In the genomic region with DNA sequence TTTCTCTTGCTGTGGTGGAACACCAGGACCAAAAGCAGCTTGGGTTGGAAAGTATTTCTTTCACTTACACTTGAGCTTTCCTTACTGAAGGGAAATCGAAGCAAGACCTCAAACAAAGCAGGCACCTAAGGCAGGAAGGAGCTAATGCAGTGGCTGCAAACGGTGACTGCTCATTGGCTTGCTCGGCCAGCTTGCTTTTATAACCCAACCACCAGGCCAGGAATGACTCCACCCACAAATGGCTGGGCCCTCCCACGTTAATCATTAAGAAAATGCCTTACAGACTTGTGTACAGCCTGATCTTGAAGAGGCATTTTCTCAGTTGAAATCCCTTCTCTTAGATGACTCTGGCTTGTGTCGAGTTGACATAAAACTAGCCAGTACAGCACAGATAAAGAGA, we compare ENCODE assay signal across 8 mouse cellular contexts. TPM values are rescaled to one million over a fixed set of nuclear protein-coding genes. Genes with fewer than 3 reads are reported as not detected.
A peak's percentile ranks its signal among the peaks of the same experiment; 100 is the strongest.
DNase-seq lines count a peak whose midpoint lies in the region; ATAC-seq and TF ChIP-seq lines count a peak whose summit lies in the region.

No protein-coding gene starts in this region.

- peak overlapping the region; percentile 29 for H3K27ac ChIP-seq in intestine, embryonic 14.5 days (ENCODE audit: low read depth)
- peak overlapping the region; percentile 70 for H3K27ac ChIP-seq in liver, adult 2 months (replicated peaks; ENCODE audit: insufficient read depth, low read depth, low read length)
- peak overlapping the region; percentile 86 for H3K27ac ChIP-seq in stomach, postnatal 0 days (replicated peaks)
- no peak overlapping the region for H3K27ac ChIP-seq in hindbrain, postnatal 0 days

- no peak for ATAC-seq in intestine, embryonic 14.5 days (replicated peaks; ENCODE audit: low FRiP score, low TSS enrichment, low read depth)
- peak; percentile 57 for ATAC-seq in stomach, postnatal 0 days (ENCODE audit: low FRiP score, low TSS enrichment)
- no peak for ATAC-seq in hindbrain, postnatal 0 days

- 0 out of 2 replicates have a peak, but pooled peaks have one; percentile 25 for TF ChIP-seq POLR2A in liver, adult 2 months (IDR thresholded peaks at IDR 0.05; ENCODE audit: extremely low read depth, insufficient read depth, low read length)

- no peak overlapping the region for H3K9ac ChIP-seq in intestine, embryonic 14.5 days (ENCODE audit: low read length)
- no peak overlapping the region for H3K9ac ChIP-seq in liver, adult 2 months (ENCODE audit: low read depth, low read length)
- H3K9ac ChIP-seq in stomach, postnatal 0 days (ENCODE audit: low read length) = no peak overlapping the region
- no peak overlapping the region for H3K9ac ChIP-seq in hindbrain, postnatal 0 days (replicated peaks; ENCODE audit: low read length)

- no peak for TF ChIP-seq CTCF in liver, adult 2 months (IDR thresholded peaks at IDR 0.05; ENCODE audit: low read depth, low read length)
- TF ChIP-seq CTCF in stomach, postnatal 0 days (IDR thresholded peaks at IDR 0.05; ENCODE audit: low read depth) = no peak
- no peak for TF ChIP-seq CTCF in hindbrain, postnatal 0 days (IDR thresholded peaks at IDR 0.05; ENCODE audit: low read depth)

- DNase-seq in spleen, adult 12 weeks (ENCODE audit: low spot score) = peak; percentile 40
- no peak for DNase-seq in spleen, adult 18-20 months
- no peak for DNase-seq in intestine, embryonic 14.5 days (ENCODE audit: low spot score)
- peak; percentile 90 for DNase-seq in liver, adult 2 months (ENCODE audit: extremely low read depth, low read depth, low spot score)
- DNase-seq in stomach, postnatal 0 days (ENCODE audit: low spot score) = peak; percentile 90
- DNase-seq in hindbrain, postnatal 0 days (ENCODE audit: low spot score) = no peak
- DNase-seq in left cerebral cortex, postnatal 10 days (ENCODE audit: extremely low spot score in 1 of 2, low spot score in 2 of 2) = no peak
- DNase-seq in right cerebral cortex, postnatal 14 days = no peak

- H3K27me3 ChIP-seq in intestine, embryonic 14.5 days (replicated peaks; ENCODE audit: control insufficient read depth, insufficient read depth, low read length) = no peaks in the 10 kb centered on the region
- no peaks in the 10 kb centered on the region for H3K27me3 ChIP-seq in liver, adult 2 months (ENCODE audit: control insufficient read depth, insufficient read depth, low read length)
- no peaks in the 10 kb centered on the region for H3K27me3 ChIP-seq in stomach, postnatal 0 days (ENCODE audit: control insufficient read depth, insufficient read depth, low read length)
- H3K27me3 ChIP-seq in hindbrain, postnatal 0 days (ENCODE audit: insufficient read depth, low read length) = no peaks in the 10 kb centered on the region

- no peak overlapping the region for H3K4me3 ChIP-seq in intestine, embryonic 14.5 days (ENCODE audit: low read depth, low read length)
- no peak overlapping the region for H3K4me3 ChIP-seq in liver, adult 2 months (ENCODE audit: insufficient read depth, low read depth, low read length)
- no peak overlapping the region for H3K4me3 ChIP-seq in stomach, postnatal 0 days (ENCODE audit: low read depth, low read length)
- no peak overlapping the region for H3K4me3 ChIP-seq in hindbrain, postnatal 0 days (ENCODE audit: low read length)

- H3K79me2 ChIP-seq in liver, adult 2 months (ENCODE audit: control insufficient read depth, insufficient read depth, low read length) = peaks cover 14% of the 10 kb centered on the region

- WGBS in intestine, embryonic 14.5 days = 49% methylated on average over 5 of the region's 5 CpGs
- 16% methylated on average over 5 of the region's 5 CpGs for WGBS in liver, adult 2 months
- 48% methylated on average over 5 of the region's 5 CpGs for WGBS in stomach, postnatal 0 days
- 67% methylated on average over 5 of the region's 5 CpGs for whole genome bisulfite sequencing in hindbrain, postnatal 0 days

- no peak for TF ChIP-seq EP300 in stomach, postnatal 0 days (optimal IDR thresholded peaks at IDR 0.05)

- H3K4me2 ChIP-seq in intestine, embryonic 14.5 days (ENCODE audit: low read length) = no peak overlapping the region
- H3K4me2 ChIP-seq in stomach, postnatal 0 days (replicated peaks; ENCODE audit: low read depth) = peak overlapping the region; percentile 38
- H3K4me2 ChIP-seq in hindbrain, postnatal 0 days (ENCODE audit: low read depth, low read length) = no peak overlapping the region

- no peaks in the 10 kb centered on the region for H3K36me3 ChIP-seq in intestine, embryonic 14.5 days (ENCODE audit: control insufficient read depth, insufficient read depth, low read length)
- H3K36me3 ChIP-seq in liver, adult 2 months (ENCODE audit: control insufficient read depth, insufficient read depth, low read length) = no peaks in the 10 kb centered on the region
- no peaks in the 10 kb centered on the region; the same call in 1 of the 2 replicates for H3K36me3 ChIP-seq in stomach, postnatal 0 days (ENCODE audit: control insufficient read depth, insufficient read depth, low read length)
- no peaks in the 10 kb centered on the region for H3K36me3 ChIP-seq in hindbrain, postnatal 0 days (ENCODE audit: insufficient read depth, low read length)

- no peaks in the 10 kb centered on the region for H3K9me3 ChIP-seq in intestine, embryonic 14.5 days (ENCODE audit: control insufficient read depth, low read length)
- no peaks in the 10 kb centered on the region for H3K9me3 ChIP-seq in stomach, postnatal 0 days (ENCODE audit: control insufficient read depth, low read length)
- H3K9me3 ChIP-seq in hindbrain, postnatal 0 days (ENCODE audit: low read length) = no peaks in the 10 kb centered on the region

- peaks cover 7% of the 10 kb centered on the region; the same call in 1 of the 2 replicates for H3K4me1 ChIP-seq in intestine, embryonic 14.5 days (replicated peaks; ENCODE audit: control insufficient read depth, insufficient read depth, low read length)
- H3K4me1 ChIP-seq in liver, adult 2 months (ENCODE audit: control insufficient read depth, insufficient read depth, low read length) = peaks cover 8% of the 10 kb centered on the region
- H3K4me1 ChIP-seq in stomach, postnatal 0 days (replicated peaks; ENCODE audit: control insufficient read depth, insufficient read depth) = no peaks in the 10 kb centered on the region; the same call in 1 of the 2 replicates
- H3K4me1 ChIP-seq in hindbrain, postnatal 0 days (ENCODE audit: insufficient read depth, low read length) = peaks cover 5% of the 10 kb centered on the region

- intact Hi-C loops in left cerebral cortex, postnatal 10 days (cut with DNase I) = no loop called here

RNA-seq across cellular contexts. Expression of a gene that starts 3.2 kb away (rescaled TPM):
- polyA plus RNA-seq in intestine, embryonic 14.5 days (2014; fragmentation: Nextera tagmentation; extraction: Ambion mirVana) = 43.0 and 43.8 TPM in 2 replicates
- 45.1 and 59.3 TPM in 2 replicates for total RNA-seq in liver, adult 2 months (2014; rRNA removed)
- polyA plus RNA-seq in liver, adult 2 months (2012; rRNA removed) = 40.1 and 40.6 TPM in 2 replicates
- polyA plus RNA-seq in stomach, postnatal 0 days (2015; fragmentation: Nextera tagmentation; extraction: Ambion mirVana) = 18.1 and 18.7 TPM in 2 replicates
- 68.3 and 76.3 TPM in 2 replicates for total RNA-seq in hindbrain, postnatal 0 days (2014; rRNA removed)
- polyA plus RNA-seq in hindbrain, postnatal 0 days (2015; fragmentation: Nextera tagmentation; extraction: Ambion mirVana) = 10.3 and 11.1 TPM in 2 replicates
- total RNA-seq in left cerebral cortex, postnatal 10 days (2021) = 10 to 100 TPM; 95.2 to 96.8 TPM

Comparison
In these comparisons a context has a peak if more than half of its experiments do, and no peak if none do; other contexts are left out.
1. DNase-seq: peak in spleen, adult 12 weeks (single experiment), liver, adult 2 months (single experiment) and stomach, postnatal 0 days (single experiment); none in spleen, adult 18-20 months (0 of 2), intestine, embryonic 14.5 days (single experiment), hindbrain, postnatal 0 days (single experiment), left cerebral cortex, postnatal 10 days (0 of 2) and right cerebral cortex, postnatal 14 days (single experiment).